Mouse (Mus musculus) kidney, embryonic 16.5 days (tissue): ENCODE measurements around the gene Stard3. TPM values are rescaled to one million over a fixed set of nuclear protein-coding genes. Genes with fewer than 3 reads are reported as not detected.

Source experiments
- ATAC-seq: fragments of 200-750 bp; cut with Nextera tagmentation; 2 replicates; pipeline ENCODE4 v1.8.0; 2017; ENCODE audit warnings: moderate TSS enrichment; ENCODE audit not compliant: low FRiP score, low TSS enrichment
- H3K27ac ChIP-seq: fragments of 300-500 bp; sonication (generic); 2 replicates; pipeline ENCODE4 v1.5.1; 2014; ENCODE audit warnings: low read length
- H3K27me3 ChIP-seq: fragments of 300-500 bp; sonication (generic); 2 replicates; pipeline ENCODE4 v1.6.1; 2014; ENCODE audit warnings: low read length, control low read depth, mixed read lengths; ENCODE audit not compliant: insufficient read depth
- H3K36me3 ChIP-seq: fragments of 300-500 bp; sonication (generic); 2 replicates; pipeline ENCODE4 v1.6.1; 2014; ENCODE audit warnings: low read length, control low read depth, mixed read lengths; ENCODE audit not compliant: insufficient read depth
- H3K4me1 ChIP-seq: fragments of 300-500 bp; sonication (generic); 2 replicates; pipeline ENCODE4 v1.6.1; 2014; ENCODE audit warnings: low read length, control low read depth, mixed read lengths; ENCODE audit not compliant: insufficient read depth
- H3K4me2 ChIP-seq: fragments of 300-500 bp; sonication (generic); replicated peaks from 2 replicates; pipeline ENCODE4 v1.6.1; 2014; ENCODE audit warnings: low read depth, low read length
- H3K4me3 ChIP-seq: fragments of 300-500 bp; sonication (generic); 2 replicates; pipeline ENCODE4 v1.5.1; 2014; ENCODE audit warnings: mild to moderate bottlenecking, low read length
- H3K9ac ChIP-seq: fragments of 300-500 bp; sonication (generic); replicated peaks from 2 replicates; pipeline ENCODE4 v1.6.1; 2014; ENCODE audit warnings: low read length
- H3K9me3 ChIP-seq: fragments of 300-500 bp; sonication (generic); 2 replicates; pipeline ENCODE4 v1.6.1; 2016; ENCODE audit warnings: low read length, control low read depth
- WGBS: fragments of 180-500 bp; shearing (Covaris S2); extraction: QIAGEN DNeasy Blood & Tissue Kit; methylation state at CpG from one replicate; pipeline ENCODE4 v1.1.7; 2014; 5-methylcytosine and 5-hydroxymethylcytosine counted together
- polyA plus RNA-seq: library from polyadenylated mRNA; unstranded; fragments of >200 nt; fragmentation: Nextera tagmentation; extraction: Ambion mirVana; gene quantifications from 2 replicates; pipeline ENCODE4 v1.2.1, GENCODE M21; 2015

Stard3 gene
- polyA plus RNA-seq, 1 experiment from 2014 or later, result 62.0 TPM

DNA sequence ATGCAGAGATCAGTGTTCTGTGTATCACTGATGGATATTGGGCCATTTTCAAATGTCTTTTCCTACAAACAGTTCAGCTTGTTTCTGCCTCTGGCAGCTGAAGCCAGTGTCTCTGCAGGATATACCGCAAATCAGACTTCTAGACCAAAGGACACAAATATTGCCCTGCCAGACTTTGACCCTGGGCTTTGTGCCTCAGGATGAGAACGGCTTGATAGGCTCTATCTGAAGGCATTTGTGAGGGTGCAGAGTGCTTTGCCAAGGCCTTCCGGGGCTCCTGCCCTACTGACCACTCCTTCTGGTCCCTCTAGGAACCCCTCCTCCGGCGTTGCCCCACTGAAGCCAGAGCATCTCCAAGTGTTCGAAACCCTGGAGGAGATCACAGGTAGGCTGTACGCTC is 68.4 kb downstream of the Stard3 start:
- Histone ChIP-seq H3K9me3 (no peaks in the 10 kb centered on the region), H3K9ac (no peak overlapping the region), H3K4me3 (no peak overlapping the region), H3K4me2 (no peak overlapping the region), H3K4me1 (no peaks in the 10 kb centered on the region), H3K27ac (no peak overlapping the region), H3K36me3 (peaks cover 73% of the 10 kb centered on the region), H3K27me3 (no peaks in the 10 kb centered on the region)
- 93% methylated on average over 7 of the region's 7 CpGs for WGBS
- ATAC-seq, result no peak

DNA sequence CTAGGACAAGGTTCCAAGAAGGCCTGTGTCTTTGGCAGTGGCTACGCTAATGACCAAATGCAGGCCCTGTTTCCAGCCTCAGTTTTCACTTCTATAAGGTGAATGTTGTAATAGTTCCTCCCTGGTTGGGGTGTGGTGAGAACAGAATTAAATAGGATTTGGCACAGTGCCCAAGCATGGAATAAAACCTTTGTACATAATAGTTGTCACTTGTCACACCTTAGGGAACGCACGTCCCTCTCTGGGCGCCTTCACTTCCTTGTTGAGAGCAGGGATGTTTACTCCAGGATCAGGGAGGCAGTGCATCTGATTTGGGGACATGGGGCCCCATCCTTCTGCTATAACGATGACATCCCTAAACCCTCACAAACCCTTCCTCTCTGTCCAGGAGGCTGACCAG is 70.3 kb downstream of the Stard3 start:
- Histone ChIP-seq H3K27me3 (no peaks in the 10 kb centered on the region), H3K36me3 (peaks cover 80% of the 10 kb centered on the region), H3K4me3 (no peak overlapping the region), H3K9ac (no peak overlapping the region), H3K4me2 (no peak overlapping the region), H3K27ac (no peak overlapping the region), H3K4me1 (no peaks in the 10 kb centered on the region), H3K9me3 (no peaks in the 10 kb centered on the region)
- WGBS, result 88% methylated on average over 5 of the region's 5 CpGs
- no peak for ATAC-seq

Other genes starting within 250 kb of the Stard3 start
- 20.0 and 21.0 TPM in 2 replicates for gene Fbxl20, start 208.0 kb upstream of the Stard3 start, polyA plus RNA-seq
- gene Med1, start 165.1 kb upstream of the Stard3 start, polyA plus RNA-seq, result 64.6 and 67.9 TPM in 2 replicates
- gene Cdk12, start 155.3 kb upstream of the Stard3 start, polyA plus RNA-seq, result 9.2 and 12.4 TPM in 2 replicates
- not detected in 2 replicates for gene Neurod2, start 28.7 kb upstream of the Stard3 start, polyA plus RNA-seq
- 5.4 and 5.8 TPM in 2 replicates for gene Ppp1r1b, start 10.0 kb upstream of the Stard3 start, polyA plus RNA-seq
- gene Tcap, start 25.4 kb downstream of the Stard3 start, polyA plus RNA-seq, result 2.4 and 2.7 TPM in 2 replicates
- gene Pnmt, start 28.1 kb downstream of the Stard3 start, polyA plus RNA-seq, result 2.5 and 2.8 TPM in 2 replicates
- 17.6 and 22.3 TPM in 2 replicates for gene Pgap3, start 42.1 kb downstream of the Stard3 start, polyA plus RNA-seq
- gene Erbb2, start 54.1 kb downstream of the Stard3 start, polyA plus RNA-seq, result 54.9 and 57.7 TPM in 2 replicates
- gene Mien1, start 80.6 kb downstream of the Stard3 start, polyA plus RNA-seq, result 108 and 113 TPM in 2 replicates
- gene Grb7, start 88.0 kb downstream of the Stard3 start, polyA plus RNA-seq, result 86.2 and 87.7 TPM in 2 replicates
- 0.44 and 0.54 TPM in 2 replicates for gene Ikzf3, start 187.7 kb downstream of the Stard3 start, polyA plus RNA-seq
- gene Zpbp2, start 192.7 kb downstream of the Stard3 start, polyA plus RNA-seq, result 0.87 TPM in 1 of 2 replicates, not detected in the other
- gene Ormdl3, start 229.0 kb downstream of the Stard3 start, polyA plus RNA-seq, result 67.2 and 67.6 TPM in 2 replicates
- gene Lrrc3c, start 239.9 kb downstream of the Stard3 start, polyA plus RNA-seq, result not detected in 2 replicates